Mouse (Mus musculus): ENCODE results near the gene Srl. TPM values are rescaled to one million over a fixed set of nuclear protein-coding genes. Genes with fewer than 3 reads are reported as not detected.

Srl gene
- polyA plus RNA-seq, 1 experiment from 2014 or later: 112 TPM

DNA sequence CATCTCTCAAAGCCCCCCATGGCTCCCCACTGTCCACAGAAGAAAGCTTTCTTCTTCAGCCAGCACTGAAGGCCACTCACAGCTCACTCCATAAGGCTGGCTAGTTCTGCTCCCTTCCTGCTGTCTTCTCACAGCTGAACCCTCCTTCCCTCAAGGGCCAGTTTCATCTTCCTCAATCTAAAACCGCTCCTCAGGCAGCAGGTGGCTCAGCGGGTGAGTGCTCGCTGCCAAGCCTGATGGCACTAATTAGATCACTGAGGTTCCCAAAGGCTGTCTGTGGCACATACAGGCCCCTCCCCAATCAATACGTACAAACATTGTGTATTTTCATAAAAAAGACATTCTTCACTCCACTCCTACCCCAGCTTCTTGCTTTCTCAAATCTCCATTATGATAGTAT lies 22.5 kb downstream of the Srl start:
- DNase-seq (ENCODE audit: low spot score) (no peak), ATAC-seq (ENCODE audit: low read depth) (no peak)
- H3K27ac ChIP-seq (replicated peaks; ENCODE audit: low read depth, low read length): no peak overlapping the region
- H3K4me2 ChIP-seq (ENCODE audit: low read depth, low read length): no peak overlapping the region
- H3K4me3 ChIP-seq (ENCODE audit: low read depth, low read length): no peak overlapping the region
- 63% methylated on average over 4 of the region's 4 CpGs for WGBS
- H3K36me3 ChIP-seq (ENCODE audit: control insufficient read depth, insufficient read depth, low read length): no peaks in the 10 kb centered on the region
- no peaks in the 10 kb centered on the region for H3K9me3 ChIP-seq (ENCODE audit: control insufficient read depth, low read length)
- H3K9ac ChIP-seq (ENCODE audit: low read depth, low read length): no peak overlapping the region
- no peaks in the 10 kb centered on the region for H3K27me3 ChIP-seq (replicated peaks; ENCODE audit: control insufficient read depth, insufficient read depth, low read length)
- H3K4me1 ChIP-seq (ENCODE audit: control insufficient read depth, insufficient read depth, low read length): 0 out of 2 replicates have a peak, but pooled peaks cover 3% of the 10 kb centered on the region

DNA sequence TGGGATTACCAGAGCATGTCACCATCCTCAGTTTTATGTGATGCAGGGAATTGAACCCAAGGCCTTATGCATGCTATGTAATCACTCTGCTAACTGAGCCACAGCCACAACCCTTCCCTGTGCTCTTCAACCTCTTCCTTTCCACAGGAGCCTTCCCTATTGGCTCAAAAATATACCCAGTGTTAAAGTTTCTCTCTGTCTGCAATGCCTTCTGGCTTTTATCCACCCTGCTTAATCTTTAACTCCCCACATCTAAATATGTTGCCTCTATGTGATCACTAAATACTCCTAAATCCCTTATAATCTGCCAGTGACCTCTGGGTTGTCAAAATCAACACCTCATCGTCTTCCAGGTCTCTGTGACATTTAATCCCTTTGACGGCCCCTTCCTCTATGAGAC lies 23.7 kb downstream of the Srl start:
- Histone ChIP-seq H3K4me3 (ENCODE audit: low read depth, low read length) (no peak overlapping the region), H3K36me3 (ENCODE audit: control insufficient read depth, insufficient read depth, low read length) (no peaks in the 10 kb centered on the region), H3K27ac (replicated peaks; ENCODE audit: low read depth, low read length) (no peak overlapping the region), H3K9ac (ENCODE audit: low read depth, low read length) (no peak overlapping the region), H3K9me3 (ENCODE audit: control insufficient read depth, low read length) (no peaks in the 10 kb centered on the region), H3K27me3 (replicated peaks; ENCODE audit: control insufficient read depth, insufficient read depth, low read length) (no peaks in the 10 kb centered on the region), H3K4me2 (ENCODE audit: low read depth, low read length) (no peak overlapping the region), H3K4me1 (ENCODE audit: control insufficient read depth, insufficient read depth, low read length) (peaks cover 5% of the 10 kb centered on the region; the same call in 1 of the 2 replicates)
- DNase-seq (ENCODE audit: low spot score) (no peak), ATAC-seq (ENCODE audit: low read depth) (no peak)
- 62% methylated on average over 2 of the region's 2 CpGs for WGBS

DNA sequence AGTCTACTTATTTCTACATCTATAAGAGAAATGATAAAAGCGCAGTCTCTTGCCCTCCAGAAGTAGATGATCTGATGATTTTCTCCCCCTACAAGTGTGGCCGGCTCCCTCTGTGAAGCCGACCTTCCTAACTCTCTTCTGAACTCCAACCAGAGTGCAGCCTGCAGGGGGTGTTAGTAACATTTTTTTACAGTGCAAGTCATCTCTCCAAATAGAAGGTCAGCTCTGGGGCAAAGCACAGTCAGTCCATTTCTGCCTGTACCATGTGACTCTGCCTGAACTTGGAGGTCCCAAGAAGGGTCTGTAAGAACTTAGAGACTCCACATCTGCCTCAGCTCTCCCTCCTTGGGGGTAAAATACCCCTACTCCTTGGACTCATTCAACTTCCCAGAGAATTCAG lies 27.2 kb downstream of the Srl start:
- Histone ChIP-seq H3K4me3 (ENCODE audit: low read depth, low read length) (no peak overlapping the region), H3K9me3 (ENCODE audit: control insufficient read depth, low read length) (no peaks in the 10 kb centered on the region), H3K36me3 (ENCODE audit: control insufficient read depth, insufficient read depth, low read length) (no peaks in the 10 kb centered on the region), H3K4me2 (ENCODE audit: low read depth, low read length) (no peak overlapping the region), H3K9ac (ENCODE audit: low read depth, low read length) (no peak overlapping the region), H3K4me1 (ENCODE audit: control insufficient read depth, insufficient read depth, low read length) (peaks cover 10% of the 10 kb centered on the region; the same call in 1 of the 2 replicates), H3K27ac (replicated peaks; ENCODE audit: low read depth, low read length) (no peak overlapping the region), H3K27me3 (replicated peaks; ENCODE audit: control insufficient read depth, insufficient read depth, low read length) (no peaks in the 10 kb centered on the region)
- 74% methylated on average over 3 of the region's 3 CpGs for WGBS
- ATAC-seq (ENCODE audit: low read depth) (no peak), DNase-seq (ENCODE audit: low spot score) (no peak)

DNA sequence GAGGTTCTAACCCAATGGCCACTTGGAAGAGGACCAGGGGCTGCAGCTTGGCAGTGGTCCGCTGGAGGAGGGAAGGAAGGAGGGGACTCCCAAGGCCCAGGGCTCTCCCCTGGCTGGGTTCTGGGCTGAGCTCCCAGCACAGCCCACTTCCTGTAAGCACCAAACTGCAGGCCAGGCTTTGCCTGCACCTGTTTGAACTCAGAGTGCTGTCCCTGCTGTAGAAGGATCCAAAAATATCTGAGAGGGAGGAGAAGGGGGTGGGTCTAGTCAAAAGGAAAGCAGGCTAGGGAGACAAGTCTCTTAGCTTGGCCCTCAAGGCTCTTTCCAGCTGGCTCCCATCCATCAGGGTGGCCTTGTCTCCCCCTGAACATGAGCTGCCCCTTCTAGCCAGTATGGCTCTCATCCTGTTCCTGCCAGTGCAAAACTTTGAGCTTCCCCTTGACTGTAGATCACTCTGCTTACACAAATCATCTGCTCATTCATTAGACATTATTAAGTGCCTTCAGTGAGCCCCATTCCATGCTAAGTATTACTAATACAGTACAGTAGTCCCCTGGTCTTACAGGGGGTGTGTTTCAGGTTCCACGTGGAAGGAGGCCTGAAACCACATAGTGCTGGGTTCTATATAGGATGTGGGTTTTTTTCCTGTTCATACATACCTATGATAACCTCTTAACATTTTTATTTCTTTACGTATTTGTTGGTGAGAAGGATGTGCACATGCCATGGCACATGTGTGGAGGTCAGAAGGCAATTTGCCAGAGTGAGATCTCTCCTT lies 28.8 kb downstream of the Srl start:
- Histone ChIP-seq H3K36me3 (ENCODE audit: control insufficient read depth, insufficient read depth, low read length) (no peaks in the 10 kb centered on the region), H3K9ac (ENCODE audit: low read depth, low read length) (no peak overlapping the region), H3K4me2 (ENCODE audit: low read depth, low read length) (no peak overlapping the region), H3K27ac (replicated peaks; ENCODE audit: low read depth, low read length) (peak overlapping the region; percentile 34; the same call in 1 of the 2 replicates), H3K27me3 (replicated peaks; ENCODE audit: control insufficient read depth, insufficient read depth, low read length) (no peaks in the 10 kb centered on the region), H3K4me3 (ENCODE audit: low read depth, low read length) (no peak overlapping the region), H3K4me1 (ENCODE audit: control insufficient read depth, insufficient read depth, low read length) (peaks cover 10% of the 10 kb centered on the region; the same call in 1 of the 2 replicates), H3K9me3 (ENCODE audit: control insufficient read depth, low read length) (no peaks in the 10 kb centered on the region)
- ATAC-seq (ENCODE audit: low read depth) (peak; percentile 81), DNase-seq (ENCODE audit: low spot score) (peak; percentile 70)
- WGBS: 67% methylated on average over 3 of the region's 3 CpGs

- DNase-seq (ENCODE audit: low spot score) (no peak), ATAC-seq (ENCODE audit: low read depth) (peak; percentile 45; the same call in 1 of the 2 replicates)
- Histone ChIP-seq H3K27me3 (replicated peaks; ENCODE audit: control insufficient read depth, insufficient read depth, low read length) (no peaks in the 10 kb centered on the region), H3K27ac (replicated peaks; ENCODE audit: low read depth, low read length) (no peak overlapping the region), H3K9me3 (ENCODE audit: control insufficient read depth, low read length) (no peaks in the 10 kb centered on the region), H3K4me1 (ENCODE audit: control insufficient read depth, insufficient read depth, low read length) (peaks cover 10% of the 10 kb centered on the region; the same call in 1 of the 2 replicates), H3K4me3 (ENCODE audit: low read depth, low read length) (no peak overlapping the region), H3K9ac (ENCODE audit: low read depth, low read length) (no peak overlapping the region), H3K36me3 (ENCODE audit: control insufficient read depth, insufficient read depth, low read length) (no peaks in the 10 kb centered on the region), H3K4me2 (ENCODE audit: low read depth, low read length) (no peak overlapping the region)
- WGBS: 69% methylated on average over 2 of the region's 2 CpGs
Measured at GRCm38 (mm10) chr16:4511371-4511770, 30.2 kb downstream of the Srl start.

- Histone ChIP-seq H3K4me2 (ENCODE audit: low read depth, low read length) (no peak overlapping the region), H3K9me3 (ENCODE audit: control insufficient read depth, low read length) (no peaks in the 10 kb centered on the region), H3K36me3 (ENCODE audit: control insufficient read depth, insufficient read depth, low read length) (no peaks in the 10 kb centered on the region), H3K27me3 (replicated peaks; ENCODE audit: control insufficient read depth, insufficient read depth, low read length) (no peaks in the 10 kb centered on the region), H3K27ac (replicated peaks; ENCODE audit: low read depth, low read length) (no peak overlapping the region), H3K9ac (ENCODE audit: low read depth, low read length) (no peak overlapping the region), H3K4me1 (ENCODE audit: control insufficient read depth, insufficient read depth, low read length) (no peaks in the 10 kb centered on the region), H3K4me3 (ENCODE audit: low read depth, low read length) (no peak overlapping the region)
- no peak for ATAC-seq (ENCODE audit: low read depth)
- WGBS: 69% methylated on average over 3 of the region's 3 CpGs
- DNase-seq (ENCODE audit: low spot score): no peak
Measured at GRCm38 (mm10) chr16:4506181-4506580, 35.4 kb downstream of the Srl start.

DNA sequence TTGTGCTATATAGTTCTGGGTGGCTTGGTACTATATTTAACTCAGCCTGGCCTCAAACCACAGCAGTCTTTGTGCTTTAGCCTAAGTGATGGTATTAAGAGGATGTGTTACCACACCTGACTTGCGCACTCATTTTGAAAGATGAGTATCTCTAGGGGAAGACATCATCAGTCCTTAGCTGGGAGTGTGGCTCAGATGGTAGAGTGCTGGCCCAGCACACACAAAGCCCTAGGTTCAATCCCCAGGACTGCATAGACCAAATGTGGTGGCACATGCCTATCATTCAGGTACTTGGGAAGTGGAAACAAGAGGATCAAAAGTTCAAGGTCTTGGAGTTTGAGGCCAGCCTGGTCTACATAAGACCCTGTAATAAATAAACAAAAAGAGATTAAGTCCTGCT lies 38.1 kb downstream of the Srl start:
- Histone ChIP-seq H3K9me3 (ENCODE audit: control insufficient read depth, low read length) (no peaks in the 10 kb centered on the region), H3K27ac (replicated peaks; ENCODE audit: low read depth, low read length) (no peak overlapping the region), H3K9ac (ENCODE audit: low read depth, low read length) (no peak overlapping the region), H3K4me3 (ENCODE audit: low read depth, low read length) (no peak overlapping the region), H3K4me2 (ENCODE audit: low read depth, low read length) (no peak overlapping the region), H3K4me1 (ENCODE audit: control insufficient read depth, insufficient read depth, low read length) (no peaks in the 10 kb centered on the region), H3K27me3 (replicated peaks; ENCODE audit: control insufficient read depth, insufficient read depth, low read length) (no peaks in the 10 kb centered on the region), H3K36me3 (ENCODE audit: control insufficient read depth, insufficient read depth, low read length) (no peaks in the 10 kb centered on the region)
- WGBS: 96% methylated on average over 1 of the region's 1 CpGs
- DNase-seq (ENCODE audit: low spot score): no peak
- no peak for ATAC-seq (ENCODE audit: low read depth)

DNA sequence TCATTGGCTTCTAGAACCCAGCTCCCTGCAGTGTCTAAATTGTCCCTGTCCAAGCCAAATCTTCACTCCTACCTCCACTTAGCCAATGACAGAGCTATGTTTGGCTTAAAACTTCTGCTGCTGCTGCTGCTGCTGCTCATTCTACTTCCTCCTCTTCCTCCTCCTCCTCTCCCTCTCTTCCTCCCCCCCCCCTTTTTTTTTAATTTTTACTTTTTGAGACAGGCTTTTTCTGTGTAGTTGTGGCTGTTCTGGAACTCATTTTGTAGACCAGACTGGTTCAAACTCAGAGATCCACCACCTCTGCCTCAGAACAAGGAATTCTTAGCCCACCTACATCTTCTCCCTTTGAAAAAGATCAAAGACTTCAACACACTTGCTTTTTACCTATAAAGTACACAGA lies 39.0 kb downstream of the Srl start:
- no peak overlapping the region for H3K4me2 ChIP-seq (ENCODE audit: low read depth, low read length)
- no peaks in the 10 kb centered on the region for H3K9me3 ChIP-seq (ENCODE audit: control insufficient read depth, low read length)
- H3K4me1 ChIP-seq (ENCODE audit: control insufficient read depth, insufficient read depth, low read length): no peaks in the 10 kb centered on the region
- H3K27ac ChIP-seq (replicated peaks; ENCODE audit: low read depth, low read length): no peak overlapping the region
- no peak overlapping the region for H3K4me3 ChIP-seq (ENCODE audit: low read depth, low read length)
- no peak overlapping the region for H3K9ac ChIP-seq (ENCODE audit: low read depth, low read length)
- ATAC-seq (ENCODE audit: low read depth) (no peak), DNase-seq (ENCODE audit: low spot score) (no peak)
- no peaks in the 10 kb centered on the region for H3K36me3 ChIP-seq (ENCODE audit: control insufficient read depth, insufficient read depth, low read length)
- no peaks in the 10 kb centered on the region for H3K27me3 ChIP-seq (replicated peaks; ENCODE audit: control insufficient read depth, insufficient read depth, low read length)

DNA sequence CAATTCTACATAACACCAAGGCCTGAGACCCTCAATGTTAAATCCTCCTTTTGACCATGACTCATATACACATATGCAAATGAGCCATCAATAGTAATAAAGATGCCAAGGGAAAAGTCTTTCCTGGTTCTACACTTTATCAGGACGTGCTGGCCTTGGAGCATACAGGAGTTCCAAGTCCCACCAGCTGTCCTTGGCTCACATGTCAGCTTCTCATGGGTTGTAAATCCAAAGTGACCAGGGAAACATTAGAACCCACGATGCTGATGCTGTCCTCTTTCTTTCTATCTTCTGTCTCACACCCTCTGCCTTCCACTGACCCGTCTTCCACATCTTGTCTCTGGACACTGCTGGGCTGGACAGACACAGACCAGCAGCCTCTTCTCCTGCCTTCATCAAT lies 39.9 kb downstream of the Srl start:
- Histone ChIP-seq H3K36me3 (ENCODE audit: control insufficient read depth, insufficient read depth, low read length) (no peaks in the 10 kb centered on the region), H3K4me3 (ENCODE audit: low read depth, low read length) (no peak overlapping the region), H3K9me3 (ENCODE audit: control insufficient read depth, low read length) (no peaks in the 10 kb centered on the region), H3K27ac (replicated peaks; ENCODE audit: low read depth, low read length) (no peak overlapping the region), H3K27me3 (replicated peaks; ENCODE audit: control insufficient read depth, insufficient read depth, low read length) (no peaks in the 10 kb centered on the region), H3K9ac (ENCODE audit: low read depth, low read length) (no peak overlapping the region), H3K4me1 (ENCODE audit: control insufficient read depth, insufficient read depth, low read length) (no peaks in the 10 kb centered on the region), H3K4me2 (ENCODE audit: low read depth, low read length) (no peak overlapping the region)
- ATAC-seq (ENCODE audit: low read depth) (no peak), DNase-seq (ENCODE audit: low spot score) (no peak)
- 80% methylated on average over 3 of the region's 3 CpGs for WGBS
